Comparison of ENCODE assay signal across 11 mouse cellular contexts in genomic region chr4:142392924-142393323, GRCm38 (mm10).
DNase-seq lines count a peak whose midpoint lies in the region; ATAC-seq and TF ChIP-seq lines count a peak whose summit lies in the region.
"Had no signal": no experiment of that assay in that cellular context is flagged by ENCODE, and none has a peak within 500 bp of the region (broad histone marks: within the 10 kb centered on the region; RNA-seq: fewer than 3 reads in every experiment).

No protein-coding gene starts in this region.

- no peak overlapping the region for H3K27ac ChIP-seq in liver, adult 2 months (replicated peaks; ENCODE audit: insufficient read depth, low read depth, low read length)
- no peak overlapping the region for H3K27ac ChIP-seq in liver, embryonic 12.5 days
- no peak overlapping the region for H3K27ac ChIP-seq in kidney, postnatal 0 days
- H3K27ac ChIP-seq in liver, embryonic 14.5 days, result no peak overlapping the region
- H3K27ac ChIP-seq: embryonic facial prominence, embryonic 12.5 days; liver, embryonic 13.5 days; stomach, embryonic 15.5 days had no signal

- H3K9ac ChIP-seq in liver, adult 2 months (ENCODE audit: low read depth, low read length), result no peak overlapping the region
- no peak overlapping the region for H3K9ac ChIP-seq in liver, embryonic 12.5 days
- no peak overlapping the region for H3K9ac ChIP-seq in kidney, postnatal 0 days (ENCODE audit: low read depth, low read length)
- no peak overlapping the region for H3K9ac ChIP-seq in liver, embryonic 14.5 days (replicated peaks)
- H3K9ac ChIP-seq: embryonic facial prominence, embryonic 12.5 days; liver, embryonic 13.5 days; stomach, embryonic 15.5 days had no signal

- peak; percentile 62 for TF ChIP-seq CTCF in liver, adult 2 months (IDR thresholded peaks at IDR 0.05; ENCODE audit: low read depth, low read length)
- TF ChIP-seq CTCF in kidney, postnatal 0 days (IDR thresholded peaks at IDR 0.05; ENCODE audit: low read depth), result peak; percentile 82
- peak; percentile 65 for TF ChIP-seq CTCF in liver, embryonic 14.5 days (IDR thresholded peaks at IDR 0.05; ENCODE audit: low read depth)

- TF ChIP-seq EP300 in liver, embryonic 14.5 days (IDR thresholded peaks at IDR 0.05; ENCODE audit: low read depth), result no peak

- H3K4me1 ChIP-seq in liver, adult 2 months (ENCODE audit: control insufficient read depth, insufficient read depth, low read length), result no peaks in the 10 kb centered on the region
- H3K4me1 ChIP-seq in liver, embryonic 12.5 days, result no peaks in the 10 kb centered on the region
- H3K4me1 ChIP-seq in kidney, postnatal 0 days (replicated peaks; ENCODE audit: insufficient read depth, low read length), result no peaks in the 10 kb centered on the region
- no peaks in the 10 kb centered on the region for H3K4me1 ChIP-seq in liver, embryonic 14.5 days (replicated peaks; ENCODE audit: control insufficient read depth in 2 of 2, insufficient read depth in 2 of 2, low read length in 1 of 2)
- H3K4me1 ChIP-seq: embryonic facial prominence, embryonic 12.5 days; liver, embryonic 13.5 days; stomach, embryonic 15.5 days had no signal

- no peaks in the 10 kb centered on the region for H3K9me3 ChIP-seq in liver, embryonic 12.5 days (replicated peaks)
- no peaks in the 10 kb centered on the region for H3K9me3 ChIP-seq in kidney, postnatal 0 days (replicated peaks; ENCODE audit: low read length)
- no peaks in the 10 kb centered on the region for H3K9me3 ChIP-seq in liver, embryonic 14.5 days (ENCODE audit: control insufficient read depth, low read length)
- H3K9me3 ChIP-seq: liver, embryonic 13.5 days; stomach, embryonic 15.5 days had no signal

- ATAC-seq in liver, embryonic 12.5 days, result no peak
- ATAC-seq in kidney, postnatal 0 days (replicated peaks; ENCODE audit: low FRiP score, low read depth), result no peak
- ATAC-seq in liver, embryonic 14.5 days (ENCODE audit: insufficient read depth), result no peak

- H3K4me3 ChIP-seq in liver, adult 2 months (ENCODE audit: insufficient read depth, low read depth, low read length), result no peak overlapping the region
- no peak overlapping the region for H3K4me3 ChIP-seq in liver, embryonic 12.5 days
- no peak overlapping the region for H3K4me3 ChIP-seq in kidney, postnatal 0 days (replicated peaks; ENCODE audit: low read depth, low read length)
- H3K4me3 ChIP-seq in liver, embryonic 14.5 days (ENCODE audit: insufficient read depth in 1 of 2, low read depth in 2 of 2, low read length in 2 of 2), result no peak overlapping the region
- H3K4me3 ChIP-seq: embryonic facial prominence, embryonic 12.5 days; liver, embryonic 13.5 days; stomach, embryonic 15.5 days had no signal

- TF ChIP-seq POLR2A in liver, adult 2 months (IDR thresholded peaks at IDR 0.05; ENCODE audit: extremely low read depth, insufficient read depth, low read length), result no peak

- H3K27me3 ChIP-seq in liver, adult 2 months (ENCODE audit: control insufficient read depth, insufficient read depth, low read length), result no peaks in the 10 kb centered on the region
- H3K27me3 ChIP-seq in liver, embryonic 12.5 days (replicated peaks), result no peaks in the 10 kb centered on the region
- no peaks in the 10 kb centered on the region for H3K27me3 ChIP-seq in kidney, postnatal 0 days (ENCODE audit: insufficient read depth, low read length)
- no peaks in the 10 kb centered on the region for H3K27me3 ChIP-seq in liver, embryonic 14.5 days (ENCODE audit: control insufficient read depth, insufficient read depth, low read length)
- H3K27me3 ChIP-seq: embryonic facial prominence, embryonic 12.5 days; liver, embryonic 13.5 days; stomach, embryonic 15.5 days had no signal

- 43% methylated on average over 2 of the region's 2 CpGs for WGBS in liver, adult 2 months
- 44% methylated on average over 2 of the region's 2 CpGs for WGBS in liver, embryonic 12.5 days (ENCODE audit: insufficient replicate concordance)
- 56% methylated on average over 2 of the region's 2 CpGs for WGBS in kidney, postnatal 0 days
- 31% methylated on average over 2 of the region's 2 CpGs for WGBS in liver, embryonic 14.5 days (ENCODE audit: insufficient replicate concordance)

- DNase-seq in liver, adult 2 months (ENCODE audit: extremely low read depth, low read depth, low spot score), result peak; percentile 9
- DNase-seq in adrenal gland, postnatal 10 days, result peak; percentile 53
- DNase-seq in embryo, embryonic 10 days (ENCODE audit: low spot score), result peak; percentile 58
- DNase-seq in kidney, postnatal 0 days (ENCODE audit: low spot score), result peak; percentile 61
- no peak for DNase-seq in liver, embryonic 14.5 days (ENCODE audit: low read depth in 3 of 3, low spot score in 3 of 3)
- DNase-seq in yolk sac, embryonic 10.5 days (ENCODE audit: low spot score), result peak; percentile 10
- no peak for DNase-seq in spleen, adult 18-20 months
- DNase-seq: liver, embryonic 13.5 days had no signal

- no peaks in the 10 kb centered on the region for H3K36me3 ChIP-seq in liver, adult 2 months (ENCODE audit: control insufficient read depth, insufficient read depth, low read length)
- no peaks in the 10 kb centered on the region for H3K36me3 ChIP-seq in liver, embryonic 12.5 days
- H3K36me3 ChIP-seq in kidney, postnatal 0 days (ENCODE audit: insufficient read depth, low read length), result no peaks in the 10 kb centered on the region
- no peaks in the 10 kb centered on the region for H3K36me3 ChIP-seq in liver, embryonic 14.5 days (replicated peaks; ENCODE audit: control insufficient read depth, insufficient read depth, low read depth)
- H3K36me3 ChIP-seq: liver, embryonic 13.5 days; stomach, embryonic 15.5 days had no signal

- H3K4me2 ChIP-seq in liver, embryonic 12.5 days, result no peak overlapping the region
- H3K4me2 ChIP-seq in kidney, postnatal 0 days (ENCODE audit: low read length), result no peak overlapping the region
- no peak overlapping the region for H3K4me2 ChIP-seq in liver, embryonic 14.5 days (ENCODE audit: low read depth)
- H3K4me2 ChIP-seq: embryonic facial prominence, embryonic 12.5 days; liver, embryonic 13.5 days; stomach, embryonic 15.5 days had no signal

- H3K79me2 ChIP-seq in liver, adult 2 months (ENCODE audit: control insufficient read depth, insufficient read depth, low read length), result no peaks in the 10 kb centered on the region

Comparison
In these comparisons a context has a peak if more than half of its experiments do, and no peak if none do; other contexts are left out.
1. DNase-seq: peak in liver, adult 2 months (single experiment), adrenal gland, postnatal 10 days (single experiment), embryo, embryonic 10 days (single experiment), kidney, postnatal 0 days (single experiment) and yolk sac, embryonic 10.5 days (single experiment); none in liver, embryonic 14.5 days (0 of 3) and spleen, adult 18-20 months (0 of 2).
2. Peak in every context shown above with its lines, with median percentiles within 50 percentile points of each other: CTCF ChIP-seq.